Mouse (Mus musculus): Measurements from ENCODE around the gene Nfasc.

GRCm38 (mm10) chr1:132741175-132741997, at the start of gene Nfasc:
- TF ChIP-seq GATA1 (IDR thresholded peaks at IDR 0.05; ENCODE audit: borderline replicate concordance, low read length): no peak
- TF ChIP-seq FLI1 (IDR thresholded peaks at IDR 0.05; ENCODE audit: low read length): no peak

Data from megakaryocyte, embryonic 14.5 days (primary cell).